Mouse (Mus musculus) kidney, adult 2 months (tissue): ENCODE data around the gene Sec24c. TPM values are rescaled to one million over a fixed set of nuclear protein-coding genes. Genes with fewer than 3 reads are reported as not detected.

ENCODE experiments used
- DNase-seq: peaks from one replicate; pipeline ENCODE4 v3.0.0; 2021
- H3K27ac ChIP-seq: fragments of 200-500 bp; 2 replicates; pipeline ENCODE4 v1.5.1; 2012; ENCODE audit warnings: low read depth, low read length, control low read depth, inconsistent platforms; ENCODE audit not compliant: insufficient read depth
- H3K27me3 ChIP-seq: fragments of 200-500 bp; replicated peaks from 2 replicates; pipeline ENCODE4 v1.6.1; 2012; ENCODE audit warnings: mild to moderate bottlenecking, moderate library complexity, low read length, inconsistent platforms; ENCODE audit not compliant: control insufficient read depth, insufficient read depth
- H3K36me3 ChIP-seq: fragments of 200-500 bp; 2 replicates; pipeline ENCODE4 v1.6.1; 2012; ENCODE audit warnings: mild to moderate bottlenecking, moderate library complexity, low read length, inconsistent platforms; ENCODE audit not compliant: control insufficient read depth, insufficient read depth
- H3K4me1 ChIP-seq: fragments of 200-500 bp; 2 replicates; pipeline ENCODE4 v1.6.1; 2011; ENCODE audit warnings: low read length; ENCODE audit not compliant: control insufficient read depth, insufficient read depth
- H3K4me3 ChIP-seq: fragments of 200-500 bp; 2 replicates; pipeline ENCODE4 v1.5.1; 2011; ENCODE audit warnings: mild to moderate bottlenecking, low read depth, low read length, control low read depth; ENCODE audit not compliant: insufficient read depth
- CTCF ChIP-seq: fragments of 200-500 bp; conservative IDR thresholded peaks from 2 replicates; pipeline ENCODE4 v1.5.1; 2011; ENCODE audit warnings: low read depth, mild to moderate bottlenecking, control low read depth, low read length, moderate library complexity, mixed read lengths; ENCODE audit not compliant: insufficient read depth, insufficient read length
- POLR2A ChIP-seq: fragments of 200-500 bp; IDR thresholded peaks from one replicate; pipeline ENCODE4 v1.6.1; 2011; ENCODE audit warnings: low read depth, low read length, control low read depth
- WGBS: fragments of 180-500 bp; shearing (Covaris S2); methylation state at CpG from one replicate; pipeline ENCODE4 v1.1.7; 2018; 5-methylcytosine and 5-hydroxymethylcytosine counted together
- polyA plus RNA-seq: library from polyadenylated mRNA; depleted of rRNA; stranded (reverse); fragments of >200 nt; gene quantifications from 2 replicates; pipeline ENCODE4 v1.2.3, GENCODE M21; 2012

The Sec24c gene
- polyA plus RNA-seq, 1 experiment, result 133 TPM

DNA sequence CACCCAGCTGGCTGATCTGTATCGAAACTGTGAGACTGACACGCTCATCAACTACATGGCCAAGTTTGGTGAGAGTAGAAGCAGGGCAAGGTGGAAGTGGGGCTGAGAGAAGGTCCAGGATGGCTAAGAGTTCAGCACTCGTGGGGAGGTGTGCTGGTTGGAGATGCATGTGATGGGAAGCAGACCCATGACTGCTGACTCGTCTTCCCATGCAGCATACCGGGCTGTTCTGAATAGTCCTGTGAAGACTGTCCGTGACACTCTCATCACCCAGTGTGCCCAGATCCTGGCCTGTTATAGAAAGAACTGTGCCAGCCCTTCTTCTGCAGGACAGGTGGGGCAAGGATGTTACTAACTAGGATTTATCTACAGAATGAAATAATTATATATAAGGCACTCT is 17.7 kb downstream of the Sec24c start:
- H3K4me3 ChIP-seq, result no peak overlapping the region
- peaks cover 13% of the 10 kb centered on the region; the same call in 1 of the 2 replicates for H3K4me1 ChIP-seq
- DNase-seq, result no peak
- TF ChIP-seq CTCF (no peak), POLR2A (no peak)
- H3K27ac ChIP-seq, result no peak overlapping the region
- WGBS, result 87% methylated on average over 6 of the region's 6 CpGs
- peaks cover 7% of the 10 kb centered on the region; the same call in 1 of the 2 replicates for H3K36me3 ChIP-seq
- no peaks in the 10 kb centered on the region for H3K27me3 ChIP-seq

DNA sequence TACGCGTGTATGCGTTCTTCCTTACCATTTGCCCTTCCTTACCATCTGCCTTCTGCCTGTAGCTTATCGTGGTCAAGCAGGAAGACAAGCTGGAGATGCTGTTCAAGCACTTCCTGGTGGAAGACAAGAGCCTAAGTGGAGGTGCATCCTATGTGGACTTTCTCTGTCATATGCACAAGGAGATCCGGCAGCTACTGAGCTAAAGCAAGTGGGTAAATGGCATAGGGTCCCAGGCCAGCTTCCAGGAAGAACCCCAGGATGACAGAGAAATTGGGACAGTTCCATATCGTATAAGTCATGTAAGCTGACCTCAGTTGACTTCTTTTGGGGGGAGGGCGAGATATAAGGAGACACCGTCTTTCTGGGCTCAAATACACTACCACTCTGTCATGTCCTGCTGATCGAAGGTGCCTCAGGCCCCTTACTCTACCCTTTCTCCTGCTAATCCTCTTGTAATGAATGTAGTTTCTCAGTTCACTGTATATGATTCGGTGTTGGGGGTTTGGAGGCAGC is 19.5 kb downstream of the Sec24c start:
- Histone ChIP-seq H3K27me3 (no peaks in the 10 kb centered on the region), H3K36me3 (peaks cover 6% of the 10 kb centered on the region; the same call in 1 of the 2 replicates), H3K4me1 (peaks cover 15% of the 10 kb centered on the region; the same call in 1 of the 2 replicates), H3K27ac (no peak overlapping the region), H3K4me3 (no peak overlapping the region)
- TF ChIP-seq CTCF, result no peak
- no peak for TF ChIP-seq POLR2A
- 82% methylated on average over 10 of the region's 10 CpGs for WGBS
- no peak for DNase-seq

DNA sequence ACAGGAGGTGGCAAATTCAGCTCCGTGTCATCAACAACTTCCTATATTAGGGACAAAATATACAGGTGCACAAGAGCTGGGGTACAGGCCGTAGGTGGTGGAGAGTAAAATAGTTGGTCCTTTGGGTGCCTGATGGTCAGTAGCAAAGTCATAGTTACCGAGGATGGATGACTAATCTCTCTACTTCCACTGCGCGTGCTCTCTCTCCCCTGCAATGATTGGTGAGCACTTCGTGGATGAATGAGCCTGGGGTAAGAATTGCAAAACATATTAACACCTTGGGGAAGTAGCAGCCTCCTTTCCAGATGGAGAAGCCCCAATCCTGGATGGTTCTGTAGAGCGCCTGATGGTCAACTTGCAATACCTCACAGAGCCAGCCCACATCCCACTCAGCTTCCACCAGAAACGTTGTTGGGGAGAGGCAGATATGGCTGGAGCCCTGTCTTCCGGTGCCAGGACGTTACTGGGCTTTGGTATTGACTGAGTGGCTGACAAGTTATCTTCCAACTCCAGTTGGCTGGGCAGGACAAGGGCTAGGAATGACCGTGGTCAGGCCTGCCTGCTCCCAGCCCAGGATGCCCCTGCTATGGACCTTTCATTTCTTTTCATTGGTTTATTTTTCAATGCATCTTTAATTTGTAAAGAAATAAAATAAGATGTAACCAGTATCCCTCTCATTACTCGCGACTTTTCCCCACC is 20.2 kb downstream of the Sec24c start:
- Histone ChIP-seq H3K36me3 (peaks cover 6% of the 10 kb centered on the region; the same call in 1 of the 2 replicates), H3K4me3 (peak overlapping the region; percentile 69), H3K27ac (no peak overlapping the region), H3K4me1 (peaks cover 15% of the 10 kb centered on the region; the same call in 1 of the 2 replicates), H3K27me3 (no peaks in the 10 kb centered on the region)
- 32% methylated on average over 13 of the region's 13 CpGs for WGBS
- peak; percentile 17 for DNase-seq
- TF ChIP-seq CTCF (no peak), POLR2A (no peak)

DNA sequence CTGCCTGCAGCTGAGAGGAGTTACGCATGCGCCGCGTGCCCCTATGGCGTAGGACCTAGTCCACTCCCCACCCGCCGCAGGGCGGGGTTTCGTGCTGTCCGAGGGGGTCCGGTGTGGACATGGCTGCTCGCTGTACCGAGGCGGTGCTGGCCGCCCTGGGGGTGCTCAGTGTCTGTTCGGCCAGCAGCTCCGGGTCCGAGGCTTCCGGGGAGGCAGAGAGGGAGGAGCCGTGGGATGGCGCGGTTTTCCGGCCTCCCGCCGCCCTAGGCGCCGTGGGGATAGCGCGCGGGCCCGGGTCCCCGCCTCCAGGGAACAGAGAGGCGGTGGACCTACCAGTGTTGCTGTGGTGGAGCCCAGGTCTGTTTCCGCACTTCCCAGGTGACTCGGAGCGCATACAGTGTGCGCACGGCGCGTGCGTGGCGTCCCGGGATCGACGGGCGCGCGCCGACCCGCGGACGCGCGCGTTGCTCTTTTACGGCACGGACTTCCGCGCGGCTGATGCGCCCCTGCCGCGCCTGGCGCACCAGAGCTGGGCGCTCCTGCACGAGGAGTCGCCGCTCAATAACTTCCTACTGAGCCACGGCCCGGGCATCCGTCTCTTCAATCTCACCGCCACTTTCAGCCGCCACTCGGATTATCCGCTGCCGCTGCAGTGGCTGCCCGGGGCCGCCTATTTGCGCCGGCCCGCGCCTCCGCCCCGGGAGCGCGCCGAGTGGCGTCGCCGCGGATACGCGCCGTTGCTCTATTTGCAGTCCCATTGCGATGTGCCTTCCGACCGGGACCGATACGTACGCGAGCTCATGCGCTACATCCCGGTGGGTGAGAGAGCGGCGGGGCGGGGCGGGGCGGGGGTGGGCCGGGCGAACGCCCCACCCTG is 21.0 kb downstream of the Sec24c start, which contains the start of gene Fut11:
Fut11 (plus strand) TSS at position 85 of the 877 bp plus-strand sequence.
- 5% methylated on average over 110 of the region's 111 CpGs for WGBS
- Histone ChIP-seq H3K36me3 (peaks cover 4% of the 10 kb centered on the region; the same call in 1 of the 2 replicates), H3K27me3 (no peaks in the 10 kb centered on the region), H3K4me1 (peaks cover 15% of the 10 kb centered on the region; the same call in 1 of the 2 replicates), H3K27ac (peak within 1 kb of the TSS; percentile 80), H3K4me3 (peak within 1 kb of the TSS; percentile 69)
- DNase-seq, result peak; percentile 87
- no peak for TF ChIP-seq CTCF
- TF ChIP-seq POLR2A, result peak; percentile 48

DNA sequence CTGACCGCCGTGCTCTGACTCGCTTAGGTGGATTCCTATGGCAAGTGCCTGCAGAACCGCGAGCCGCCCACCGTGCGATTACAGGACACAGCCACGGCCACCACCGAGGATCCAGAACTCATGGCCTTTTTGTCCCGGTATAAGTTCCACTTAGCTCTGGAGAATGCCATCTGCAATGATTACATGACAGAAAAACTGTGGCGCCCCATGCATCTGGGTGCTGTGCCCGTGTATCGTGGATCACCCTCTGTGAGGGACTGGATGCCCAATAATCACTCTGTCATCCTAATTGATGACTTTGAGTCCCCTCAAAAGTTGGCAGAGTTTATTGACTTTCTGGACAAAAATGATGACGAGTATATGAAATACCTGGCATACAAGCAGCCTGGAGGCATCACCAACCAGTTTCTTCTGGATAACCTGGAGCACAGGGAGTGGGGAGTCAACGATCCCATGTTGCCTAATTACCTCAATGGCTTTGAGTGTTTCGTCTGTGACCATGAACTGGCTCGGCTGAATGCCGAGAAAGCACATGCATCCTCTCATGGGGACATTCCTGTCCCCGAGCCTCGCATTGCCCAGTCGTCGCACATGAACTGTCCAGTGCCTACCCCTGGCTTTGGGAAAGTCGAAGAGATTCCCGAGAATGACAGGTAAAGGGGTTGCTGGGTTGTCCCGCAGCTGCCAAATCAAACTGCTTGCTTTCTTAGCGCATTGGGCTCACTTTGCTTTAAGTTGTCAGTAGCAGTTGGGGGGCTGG is 21.8 kb downstream of the Sec24c start:
- peaks cover 15% of the 10 kb centered on the region; the same call in 1 of the 2 replicates for H3K4me1 ChIP-seq
- H3K27ac ChIP-seq, result no peak overlapping the region
- H3K27me3 ChIP-seq, result no peaks in the 10 kb centered on the region
- no peak for TF ChIP-seq POLR2A
- TF ChIP-seq CTCF, result no peak
- peaks cover 4% of the 10 kb centered on the region; the same call in 1 of the 2 replicates for H3K36me3 ChIP-seq
- peak overlapping the region; percentile 69 for H3K4me3 ChIP-seq
- peak; percentile 23 for DNase-seq
- WGBS, result 20% methylated on average over 27 of the region's 27 CpGs

DNA sequence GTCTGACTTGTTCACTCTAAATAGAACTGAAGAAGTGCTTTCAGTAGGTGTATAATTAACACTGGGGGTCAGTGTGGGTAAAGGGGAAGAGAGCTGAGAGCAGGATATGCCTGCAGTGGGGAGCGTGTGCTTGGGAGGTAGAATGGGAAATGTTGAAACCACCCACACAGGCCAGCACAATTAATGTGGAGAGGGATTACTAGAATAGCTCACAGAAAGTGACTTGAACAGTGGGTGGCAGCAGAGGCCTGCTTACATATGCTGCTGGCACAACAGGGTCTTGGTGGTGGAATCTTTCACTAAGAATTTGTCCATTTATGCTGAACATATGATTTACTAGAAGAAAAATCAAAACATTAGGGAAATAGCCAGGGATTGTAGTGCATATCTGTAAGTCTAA is 22.9 kb downstream of the Sec24c start:
- no peak overlapping the region for H3K27ac ChIP-seq
- DNase-seq, result peak; percentile 53
- peaks cover 18% of the 10 kb centered on the region; the same call in 1 of the 2 replicates for H3K4me1 ChIP-seq
- H3K27me3 ChIP-seq, result no peaks in the 10 kb centered on the region
- TF ChIP-seq POLR2A (no peak), CTCF (peak; percentile 55)
- H3K4me3 ChIP-seq, result no peak overlapping the region
- H3K36me3 ChIP-seq, result peaks cover 4% of the 10 kb centered on the region; the same call in 1 of the 2 replicates
- WGBS, result 19% methylated on average over 1 of the region's 1 CpGs
